Mouse (Mus musculus) embryonic facial prominence, embryonic 13.5 days (tissue): ENCODE measurements around the gene Uckl1. TPM values are rescaled to one million over a fixed set of nuclear protein-coding genes. Genes with fewer than 3 reads are reported as not detected.

Experiments
- ATAC-seq: fragments of 200-750 bp; cut with Nextera tagmentation; 2 replicates; pipeline ENCODE4 v1.8.0; 2017; ENCODE audit warnings: low read depth; ENCODE audit not compliant: insufficient number of reproducible peaks, insufficient read depth, low FRiP score, low TSS enrichment
- H3K27ac ChIP-seq: fragments of 300-500 bp; sonication (generic); 2 replicates; pipeline ENCODE4 v1.5.1; 2015; ENCODE audit warnings: moderate library complexity, mild to moderate bottlenecking, inconsistent platforms
- H3K27me3 ChIP-seq: fragments of 300-500 bp; sonication (generic); 2 replicates; pipeline ENCODE4 v1.6.1; 2015; ENCODE audit warnings: mild to moderate bottlenecking, inconsistent platforms
- H3K36me3 ChIP-seq: fragments of 300-500 bp; sonication (generic); 2 replicates; pipeline ENCODE4 v1.6.1; 2015; ENCODE audit warnings: mild to moderate bottlenecking, inconsistent platforms
- H3K4me1 ChIP-seq: fragments of 300-500 bp; sonication (generic); 2 replicates; pipeline ENCODE4 v1.6.1; 2015; ENCODE audit warnings: inconsistent platforms
- H3K4me2 ChIP-seq: fragments of 300-500 bp; sonication (generic); 2 replicates; pipeline ENCODE4 v1.6.1; 2015; ENCODE audit warnings: moderate library complexity, mild to moderate bottlenecking, inconsistent platforms
- H3K4me3 ChIP-seq: fragments of 300-500 bp; sonication (generic); 2 replicates; pipeline ENCODE4 v1.5.1; 2015; ENCODE audit warnings: mild to moderate bottlenecking, inconsistent platforms
- H3K9ac ChIP-seq: fragments of 300-500 bp; sonication (generic); 2 replicates; pipeline ENCODE4 v1.6.1; 2015; ENCODE audit warnings: mild to moderate bottlenecking, inconsistent platforms
- H3K9me3 ChIP-seq: fragments of 300-500 bp; sonication (generic); 2 replicates; pipeline ENCODE4 v1.6.1; 2016; ENCODE audit warnings: inconsistent platforms
- WGBS: fragments of 180-500 bp; shearing (Covaris S2); methylation state at CpG from one replicate; pipeline ENCODE4 v1.1.7; 2015; ENCODE audit warnings: mixed read lengths; 5-methylcytosine and 5-hydroxymethylcytosine counted together
- polyA plus RNA-seq: library from polyadenylated mRNA; unstranded; fragments of >200 nt; fragmentation: Nextera tagmentation; extraction: Ambion mirVana; gene quantifications from 2 replicates; pipeline ENCODE4 v1.2.1, GENCODE M21; 2015

The Uckl1 gene
- polyA plus RNA-seq, 1 experiment from 2014 or later, result 41.1 TPM

GRCm38 (mm10) chr2:181569856-181570255 is 14.8 kb downstream of the Uckl1 start:
- Histone ChIP-seq H3K27ac (no peak overlapping the region), H3K4me3 (no peak overlapping the region), H3K9me3 (no peaks in the 10 kb centered on the region), H3K9ac (no peak overlapping the region), H3K27me3 (no peaks in the 10 kb centered on the region), H3K36me3 (peaks cover 26% of the 10 kb centered on the region), H3K4me2 (no peak overlapping the region), H3K4me1 (0 out of 2 replicates have a peak, but pooled peaks cover 4% of the 10 kb centered on the region)
- 93% methylated on average over 10 of the region's 10 CpGs for WGBS
- ATAC-seq, result no peak

- no peaks in the 10 kb centered on the region for H3K27me3 ChIP-seq
- no peak overlapping the region for H3K4me3 ChIP-seq
- H3K27ac ChIP-seq, result no peak overlapping the region
- H3K4me2 ChIP-seq, result no peak overlapping the region
- no peak for ATAC-seq
- no peak overlapping the region for H3K9ac ChIP-seq
- H3K4me1 ChIP-seq, result 0 out of 2 replicates have a peak, but pooled peaks cover 4% of the 10 kb centered on the region
- H3K9me3 ChIP-seq, result no peaks in the 10 kb centered on the region
- peaks cover 14% of the 10 kb centered on the region for H3K36me3 ChIP-seq
- WGBS, result 77% methylated on average over 7 of the region's 7 CpGs
Observed at GRCm38 (mm10) chr2:181568272-181569008, 16.3 kb downstream of the Uckl1 start.

- H3K27me3 ChIP-seq, result no peaks in the 10 kb centered on the region
- peaks cover 5% of the 10 kb centered on the region; the same call in 1 of the 2 replicates for H3K36me3 ChIP-seq
- no peaks in the 10 kb centered on the region for H3K9me3 ChIP-seq
- ATAC-seq, result no peak
- no peak overlapping the region for H3K9ac ChIP-seq
- no peak overlapping the region for H3K27ac ChIP-seq
- 80% methylated on average over 3 of the region's 3 CpGs for WGBS
- H3K4me1 ChIP-seq, result 0 out of 2 replicates have a peak, but pooled peaks cover 4% of the 10 kb centered on the region
- H3K4me3 ChIP-seq, result no peak overlapping the region
- no peak overlapping the region for H3K4me2 ChIP-seq
Observed at GRCm38 (mm10) chr2:181567338-181567737, 17.4 kb downstream of the Uckl1 start.

- ATAC-seq, result no peak
- no peak overlapping the region for H3K4me3 ChIP-seq
- no peaks in the 10 kb centered on the region for H3K27me3 ChIP-seq
- no peak overlapping the region for H3K4me2 ChIP-seq
- H3K27ac ChIP-seq, result no peak overlapping the region
- H3K4me1 ChIP-seq, result no peaks in the 10 kb centered on the region
- H3K9me3 ChIP-seq, result no peaks in the 10 kb centered on the region
- no peak overlapping the region for H3K9ac ChIP-seq
- H3K36me3 ChIP-seq, result peaks cover 59% of the 10 kb centered on the region
Observed at GRCm38 (mm10) chr2:181553772-181554171, 30.9 kb downstream of the Uckl1 start.

GRCm38 (mm10) chr2:181550233-181550632 is 34.5 kb downstream of the Uckl1 start:
- Histone ChIP-seq H3K27ac (no peak overlapping the region), H3K4me2 (no peak overlapping the region), H3K27me3 (no peaks in the 10 kb centered on the region), H3K9me3 (no peaks in the 10 kb centered on the region), H3K36me3 (peaks cover 86% of the 10 kb centered on the region), H3K4me1 (no peaks in the 10 kb centered on the region), H3K4me3 (no peak overlapping the region), H3K9ac (no peak overlapping the region)
- no peak for ATAC-seq
- 95% methylated on average over 2 of the region's 2 CpGs for WGBS

- Histone ChIP-seq H3K27me3 (no peaks in the 10 kb centered on the region), H3K9me3 (no peaks in the 10 kb centered on the region), H3K9ac (no peak overlapping the region), H3K4me1 (no peaks in the 10 kb centered on the region), H3K4me3 (no peak overlapping the region), H3K27ac (no peak overlapping the region), H3K36me3 (peaks cover 77% of the 10 kb centered on the region), H3K4me2 (no peak overlapping the region)
- 84% methylated on average over 5 of the region's 5 CpGs for WGBS
- no peak for ATAC-seq
Observed at GRCm38 (mm10) chr2:181548682-181549081, 36.0 kb downstream of the Uckl1 start.

GRCm38 (mm10) chr2:181548227-181548626 is 36.5 kb downstream of the Uckl1 start:
- Histone ChIP-seq H3K27ac (no peak overlapping the region), H3K4me2 (no peak overlapping the region), H3K4me1 (no peaks in the 10 kb centered on the region), H3K9me3 (no peaks in the 10 kb centered on the region), H3K27me3 (no peaks in the 10 kb centered on the region), H3K9ac (no peak overlapping the region), H3K4me3 (no peak overlapping the region), H3K36me3 (peaks cover 73% of the 10 kb centered on the region)
- no peak for ATAC-seq
- 71% methylated on average over 1 of the region's 1 CpGs for WGBS

- H3K36me3 ChIP-seq, result peaks cover 53% of the 10 kb centered on the region
- no peak overlapping the region for H3K4me3 ChIP-seq
- H3K9me3 ChIP-seq, result no peaks in the 10 kb centered on the region
- H3K27ac ChIP-seq, result no peak overlapping the region
- no peak overlapping the region for H3K9ac ChIP-seq
- 96% methylated on average over 7 of the region's 7 CpGs for WGBS
- no peak overlapping the region for H3K4me2 ChIP-seq
- no peaks in the 10 kb centered on the region for H3K4me1 ChIP-seq
- ATAC-seq, result no peak
- H3K27me3 ChIP-seq, result no peaks in the 10 kb centered on the region
Observed at GRCm38 (mm10) chr2:181546142-181546541, 38.5 kb downstream of the Uckl1 start.

- Histone ChIP-seq H3K9ac (no peak overlapping the region), H3K36me3 (peaks cover 17% of the 10 kb centered on the region), H3K4me2 (no peak overlapping the region), H3K27me3 (no peaks in the 10 kb centered on the region), H3K9me3 (no peaks in the 10 kb centered on the region), H3K4me1 (peaks cover 5% of the 10 kb centered on the region; the same call in 1 of the 2 replicates), H3K4me3 (no peak overlapping the region), H3K27ac (no peak overlapping the region)
- 91% methylated on average over 6 of the region's 6 CpGs for whole genome bisulfite sequencing
- ATAC-seq, result no peak
Observed at GRCm38 (mm10) chr2:181541761-181542380, 42.8 kb downstream of the Uckl1 start.

GRCm38 (mm10) chr2:181537444-181538047 is 47.1 kb downstream of the Uckl1 start:
- no peak overlapping the region for H3K4me3 ChIP-seq
- H3K4me2 ChIP-seq, result no peak overlapping the region
- peak; percentile 72; the same call in 1 of the 2 replicates for ATAC-seq
- peaks cover 5% of the 10 kb centered on the region; the same call in 1 of the 2 replicates for H3K4me1 ChIP-seq
- 87% methylated on average over 2 of the region's 2 CpGs for WGBS
- H3K27ac ChIP-seq, result no peak overlapping the region
- H3K36me3 ChIP-seq, result peaks cover 7% of the 10 kb centered on the region; the same call in 1 of the 2 replicates
- no peaks in the 10 kb centered on the region for H3K27me3 ChIP-seq
- H3K9ac ChIP-seq, result no peak overlapping the region
- no peaks in the 10 kb centered on the region for H3K9me3 ChIP-seq

GRCm38 (mm10) chr2:181536410-181536809 is 48.3 kb downstream of the Uckl1 start:
- Histone ChIP-seq H3K36me3 (peaks cover 18% of the 10 kb centered on the region), H3K9ac (no peak overlapping the region), H3K4me2 (no peak overlapping the region), H3K27ac (no peak overlapping the region), H3K9me3 (no peaks in the 10 kb centered on the region), H3K4me1 (peaks cover 5% of the 10 kb centered on the region; the same call in 1 of the 2 replicates), H3K27me3 (no peaks in the 10 kb centered on the region), H3K4me3 (no peak overlapping the region)
- ATAC-seq, result no peak
- WGBS, result 93% methylated on average over 2 of the region's 2 CpGs
